Mouse (Mus musculus): ENCODE data around the gene Unc45a.

Unc45a gene

DNA sequence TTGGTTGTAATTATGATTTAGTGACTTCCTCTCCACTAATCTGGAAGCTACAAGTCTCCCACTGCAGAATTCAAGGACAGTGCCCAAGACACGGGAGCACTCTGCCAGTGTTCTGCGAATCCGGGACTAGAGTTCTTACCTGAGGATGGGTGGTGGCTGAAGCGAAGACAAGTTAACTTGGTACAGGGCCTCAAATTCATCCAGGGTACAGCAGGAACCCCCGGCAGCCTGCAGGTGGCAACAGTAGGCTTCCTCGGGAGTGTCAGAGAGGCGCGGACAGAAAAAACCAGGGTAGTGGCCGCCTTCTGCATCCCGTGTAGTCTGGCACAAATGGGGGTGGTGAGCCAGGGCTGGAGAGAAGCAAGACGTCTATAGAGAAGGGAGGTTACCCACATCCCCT lies at the start of gene Unc45a:
Gene Unc45a (minus strand): TSS at position 213 of the 400 bp plus-strand sequence.
- DNase-seq, result peak; percentile 81

GRCm38 (mm10) chr7:80387633-80388543 lies 47.1 kb upstream of the Unc45a start, which contains the start of gene Fes:
Gene Fes, minus strand, starts transcription at chr7:80387946.
- no peak for DNase-seq

DNA sequence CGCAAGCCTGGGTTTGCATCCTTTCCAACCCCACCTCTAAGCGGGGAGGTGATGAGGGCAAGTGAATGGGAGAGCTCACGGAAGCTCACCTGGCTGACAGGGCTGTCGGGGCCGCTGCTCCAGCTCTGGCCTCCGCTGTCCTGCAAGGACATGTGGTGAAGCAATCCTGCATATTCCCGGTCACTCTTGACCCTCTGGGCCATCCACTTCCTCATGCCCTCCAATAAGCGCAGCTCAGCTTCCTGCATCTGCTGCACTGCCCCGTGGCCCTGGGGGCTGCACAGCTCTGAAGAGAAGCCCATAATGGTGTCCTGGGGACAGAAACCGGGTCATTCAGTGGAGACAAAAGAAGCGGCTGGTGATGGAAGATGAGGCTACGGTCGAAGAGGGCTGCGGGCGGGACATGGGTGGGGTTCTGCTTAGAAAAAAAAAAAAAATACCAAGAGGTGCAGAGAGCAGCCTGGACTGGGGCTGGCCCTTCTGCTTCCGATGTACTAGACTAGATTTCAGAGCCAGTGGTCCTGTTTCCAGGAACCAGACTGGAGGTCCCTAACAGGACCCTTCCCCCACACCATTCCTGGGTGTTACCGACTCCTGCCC lies 46.3 kb upstream of the Unc45a start:
- DNase-seq, result no peak

DNA sequence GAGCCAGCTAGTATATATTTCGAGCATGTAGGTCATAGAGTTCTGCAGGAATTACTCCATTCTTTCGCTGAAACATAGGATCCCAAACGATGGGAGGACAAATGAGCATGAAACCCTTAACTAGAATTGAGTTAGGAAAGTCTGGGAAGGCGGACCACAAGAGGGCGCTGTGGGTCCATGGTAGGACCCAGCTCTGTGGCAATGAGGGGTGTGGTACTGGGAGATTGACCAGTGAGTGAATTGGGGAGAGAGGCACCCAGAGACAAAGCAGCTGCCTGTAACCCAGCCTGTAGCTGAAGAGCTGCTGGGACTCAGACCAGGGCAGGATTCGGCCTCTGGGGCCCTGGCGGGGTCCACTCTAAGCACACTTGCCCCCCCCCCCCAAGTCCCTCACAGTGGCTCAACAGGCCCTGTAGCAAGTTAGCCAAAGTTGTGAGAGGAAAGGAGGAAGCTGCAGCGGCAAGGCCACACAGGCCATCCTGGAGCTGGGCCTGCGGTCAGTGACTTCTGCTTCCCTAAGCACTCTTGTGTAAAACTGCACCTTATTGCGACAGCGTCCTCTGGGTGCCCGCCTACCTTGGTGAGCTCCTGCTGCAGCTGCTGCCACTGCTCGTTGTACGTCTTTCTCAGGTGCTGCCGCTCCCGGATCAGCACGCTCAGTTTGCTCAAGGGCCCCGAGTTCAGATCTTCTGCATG lies 45.6 kb upstream of the Unc45a start:
- peak; percentile 89 for DNase-seq

- DNase-seq, result no peak
Observed at GRCm38 (mm10) chr7:80382919-80383318, 42.1 kb upstream of the Unc45a start.

GRCm38 (mm10) chr7:80379531-80379930 lies 38.7 kb upstream of the Unc45a start:
- peak; percentile 51 for DNase-seq

DNA sequence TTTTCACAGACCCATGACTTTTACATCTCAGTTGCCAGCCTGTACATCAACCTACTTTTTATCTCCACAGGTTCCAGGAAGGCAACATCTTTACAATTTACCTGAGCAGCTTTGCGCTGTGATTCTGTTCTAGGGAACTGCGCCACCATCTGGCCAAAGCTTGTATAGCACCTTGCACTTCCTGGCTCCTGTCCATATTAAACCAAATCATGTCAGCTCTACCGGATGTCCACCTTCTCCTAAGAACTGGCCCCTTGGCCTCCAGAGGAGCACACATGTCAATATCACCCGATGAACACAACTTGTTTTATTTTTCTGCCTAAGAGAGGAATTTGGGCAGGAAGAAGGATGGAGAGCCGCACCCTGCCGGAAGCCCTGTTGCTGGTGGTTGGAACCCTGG lies 36.7 kb upstream of the Unc45a start:
- DNase-seq, result peak; percentile 90

DNA sequence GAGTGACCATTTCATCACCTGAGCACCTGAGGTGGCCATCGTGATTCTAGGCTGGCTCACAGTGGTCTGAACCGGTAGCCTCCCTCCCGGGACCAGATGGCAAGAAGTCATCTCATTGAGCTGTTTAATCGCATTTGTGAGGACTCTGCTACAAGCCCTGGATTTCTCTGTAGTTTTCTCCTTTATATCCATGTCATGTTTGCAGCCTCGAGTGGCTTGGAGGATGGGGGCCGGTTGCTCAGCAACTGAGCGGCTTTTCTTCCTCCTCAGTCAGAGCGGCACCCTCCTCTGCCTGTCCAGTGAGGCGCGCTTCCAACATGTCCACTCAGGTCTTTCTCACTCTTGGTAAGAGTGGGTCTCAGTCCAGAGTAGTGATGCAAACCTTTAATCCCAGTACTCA lies 35.4 kb upstream of the Unc45a start:
- DNase-seq, result no peak

GRCm38 (mm10) chr7:80375376-80376039 lies 34.7 kb upstream of the Unc45a start:
- DNase-seq, result no peak

- DNase-seq, result no peak
Observed at GRCm38 (mm10) chr7:80374733-80375132, 33.9 kb upstream of the Unc45a start.

- no peak for DNase-seq
Observed at GRCm38 (mm10) chr7:80374280-80374679, 33.5 kb upstream of the Unc45a start.

GRCm38 (mm10) chr7:80373850-80374249 lies 33.0 kb upstream of the Unc45a start:
- DNase-seq, result no peak

- no peak for DNase-seq
Observed at GRCm38 (mm10) chr7:80373352-80373751, 32.5 kb upstream of the Unc45a start.

- DNase-seq, result peak; percentile 56
Observed at GRCm38 (mm10) chr7:80372667-80373066, 31.9 kb upstream of the Unc45a start.

GRCm38 (mm10) chr7:80372166-80372565 lies 31.4 kb upstream of the Unc45a start:
- no peak for DNase-seq

GRCm38 (mm10) chr7:80371041-80371751 lies 30.4 kb upstream of the Unc45a start, which contains the start of gene Man2a2:
Gene Man2a2, minus strand, starts transcription at chr7:80371375.
- DNase-seq, result peak; percentile 69

DNA sequence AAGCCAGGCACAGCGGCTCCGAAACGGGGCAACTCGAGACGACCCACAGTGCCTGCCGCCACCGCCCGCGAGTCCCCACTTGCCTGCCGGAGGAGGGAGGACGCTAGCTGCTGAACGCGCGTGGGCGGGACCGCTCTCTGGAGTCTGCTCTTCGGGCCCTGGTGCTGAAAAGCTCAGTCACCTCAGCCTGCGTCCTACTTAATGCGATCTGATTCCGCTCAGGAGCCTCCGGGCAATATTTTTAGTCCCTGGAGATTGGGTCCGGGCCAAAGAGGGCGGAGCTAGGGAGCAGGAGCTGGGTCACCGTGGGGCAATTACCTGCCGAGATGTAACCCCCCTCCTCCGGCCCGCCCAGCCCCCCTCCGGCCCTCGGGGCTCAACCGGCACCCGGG lies 29.8 kb upstream of the Unc45a start:
- peak; percentile 92 for DNase-seq

- DNase-seq, result no peak
Observed at GRCm38 (mm10) chr7:80369967-80370431, 29.2 kb upstream of the Unc45a start.

GRCm38 (mm10) chr7:80369461-80369860 lies 28.7 kb upstream of the Unc45a start:
- DNase-seq, result peak; percentile 71

- DNase-seq, result peak; percentile 46
Observed at GRCm38 (mm10) chr7:80368635-80369421, 28.0 kb upstream of the Unc45a start.

DNA sequence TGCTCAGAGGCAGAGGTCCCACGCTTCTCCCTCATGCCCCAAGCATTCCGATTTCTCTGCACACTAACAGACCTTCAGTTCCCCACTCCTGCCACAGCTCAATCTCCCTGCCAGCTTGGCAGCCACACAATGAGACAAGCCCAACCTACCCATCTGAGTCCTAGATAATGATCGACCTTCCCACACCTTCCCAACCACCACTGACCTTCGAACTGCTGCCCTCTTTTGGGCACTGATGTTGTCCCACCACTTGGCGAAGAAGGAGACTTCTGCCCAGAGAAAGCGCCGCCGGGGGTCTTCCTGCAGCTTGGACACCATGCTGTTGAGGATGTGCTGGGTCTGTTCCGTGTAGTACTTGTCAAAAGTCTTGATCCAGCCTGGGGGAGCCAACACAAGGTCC lies 27.2 kb upstream of the Unc45a start:
- peak; percentile 44 for DNase-seq

Measured in cerebellum, adult 9-10 months (tissue).